Mouse (Mus musculus): ENCODE data around the gene Tmem198.
A peak's percentile ranks its signal among the peaks of the same experiment; 100 is the strongest.

Gene Tmem198

DNA sequence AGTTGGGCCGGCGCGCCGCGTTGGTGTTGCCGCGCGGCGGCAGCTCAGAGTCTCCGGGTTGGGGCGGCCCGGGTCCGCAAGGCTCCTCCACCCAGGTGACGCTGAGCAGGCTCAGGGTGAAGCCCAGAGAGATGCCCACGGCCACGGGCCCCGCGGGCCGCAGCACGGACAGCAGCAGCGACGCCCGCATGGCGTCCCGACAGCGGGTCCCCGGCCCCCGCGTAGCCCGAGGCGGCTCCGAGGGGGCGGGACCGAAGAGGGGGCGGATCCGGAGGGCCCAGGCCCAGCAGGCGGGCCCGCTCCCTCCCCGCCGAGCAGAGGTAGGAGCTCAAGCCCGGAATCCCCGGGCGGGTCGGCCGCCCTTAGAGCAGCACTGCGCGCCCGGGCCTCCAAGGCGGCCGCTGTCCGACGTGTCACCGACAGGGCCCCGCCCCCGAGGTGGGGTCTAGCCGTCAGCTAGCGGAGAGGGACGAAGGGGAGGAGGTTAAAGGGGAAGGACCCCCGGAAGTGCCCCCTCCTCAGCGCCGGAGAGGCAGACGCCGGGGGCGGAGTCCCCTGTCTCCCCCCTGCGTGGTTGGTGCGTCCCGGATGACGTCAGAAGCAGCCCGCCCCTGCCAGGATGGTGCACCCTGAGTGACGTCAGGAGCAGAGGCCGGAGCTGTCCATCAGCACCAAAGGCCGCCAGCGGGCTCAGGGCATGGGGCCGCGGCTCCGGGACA, at the start of gene Tmem198, which contains the start of gene Chpf:
Gene Tmem198, plus strand, starts transcription at position 617 of the 719 bp plus-strand sequence.
Gene Chpf, minus strand, starts transcription at position 392 of the 719 bp plus-strand sequence.
- DNase-seq (ENCODE audit: low read depth, low spot score): peak; percentile 99

DNA sequence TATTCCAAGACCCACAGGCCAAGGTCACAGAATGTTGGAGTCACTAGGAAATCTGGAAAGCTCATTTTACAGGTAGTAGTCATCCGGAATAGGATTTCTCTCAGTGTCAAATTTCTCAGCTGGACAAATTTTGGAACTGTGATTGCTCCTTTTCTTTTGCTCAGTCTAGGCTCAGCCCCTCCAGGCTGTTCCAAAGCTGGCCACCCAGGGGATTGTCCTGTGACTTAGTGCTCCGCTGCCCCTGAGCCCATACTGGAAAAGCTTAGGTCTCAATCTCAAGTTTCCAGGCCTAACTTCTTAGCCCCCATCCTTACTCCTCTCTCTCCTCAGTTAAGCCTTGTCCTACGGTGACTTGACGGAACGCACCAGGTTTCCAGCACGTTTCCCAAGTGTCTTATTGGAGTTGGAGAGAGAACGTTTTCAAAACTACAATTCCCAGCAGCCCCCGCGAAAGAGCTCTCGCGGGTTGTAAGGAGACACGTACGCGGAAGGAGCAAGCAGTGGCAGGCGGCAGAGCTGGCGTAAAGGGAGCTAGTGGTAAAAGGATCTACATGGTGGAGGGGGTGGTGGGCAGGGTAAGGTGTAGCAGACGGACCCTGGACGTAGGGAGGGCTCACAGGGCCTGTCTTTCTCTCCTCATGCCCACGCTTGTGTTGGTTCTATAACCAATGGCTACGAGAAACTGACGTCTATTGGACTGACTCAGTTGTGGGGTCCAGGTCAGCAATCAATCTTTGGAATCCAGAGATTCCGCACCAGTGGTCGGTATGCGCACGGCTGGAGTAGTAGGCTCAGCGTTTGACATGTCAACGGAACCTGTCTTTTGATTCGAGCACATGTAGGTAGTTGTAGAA, 43.6 kb upstream of the Tmem198 start, which contains the start of gene Gmppa:
Gene Gmppa, plus strand, starts transcription at position 456 of the 854 bp plus-strand sequence.
- DNase-seq (ENCODE audit: low read depth, low spot score): peak; percentile 93

DNA sequence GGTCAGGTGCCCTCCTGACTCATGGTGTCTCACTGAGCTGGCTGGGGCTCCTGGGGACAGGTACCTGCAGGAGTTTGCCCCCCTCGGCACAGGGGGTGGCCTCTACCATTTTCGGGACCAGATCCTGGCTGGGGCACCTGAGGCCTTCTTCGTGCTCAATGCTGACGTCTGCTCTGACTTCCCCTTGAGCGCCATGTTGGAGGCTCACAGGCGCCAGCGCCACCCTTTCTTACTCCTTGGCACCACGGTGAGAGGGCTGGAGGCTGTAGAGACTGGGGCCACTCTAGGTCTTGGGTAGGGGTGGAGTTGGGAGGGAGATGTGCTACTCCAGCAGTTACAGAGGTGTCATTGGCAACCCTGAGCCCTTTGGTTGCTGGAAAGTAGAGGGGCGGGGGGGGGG, 40.5 kb upstream of the Tmem198 start:
- no peak for DNase-seq (ENCODE audit: low read depth, low spot score)

GRCm38 (mm10) chr1:75440661-75441060, 38.7 kb upstream of the Tmem198 start:
- no peak for DNase-seq (ENCODE audit: low read depth, low spot score)

- DNase-seq (ENCODE audit: low read depth, low spot score): no peak
Measured at GRCm38 (mm10) chr1:75441471-75441996, 37.8 kb upstream of the Tmem198 start.

- DNase-seq (ENCODE audit: low read depth, low spot score): no peak
Measured at GRCm38 (mm10) chr1:75442171-75442570, 37.2 kb upstream of the Tmem198 start.

DNA sequence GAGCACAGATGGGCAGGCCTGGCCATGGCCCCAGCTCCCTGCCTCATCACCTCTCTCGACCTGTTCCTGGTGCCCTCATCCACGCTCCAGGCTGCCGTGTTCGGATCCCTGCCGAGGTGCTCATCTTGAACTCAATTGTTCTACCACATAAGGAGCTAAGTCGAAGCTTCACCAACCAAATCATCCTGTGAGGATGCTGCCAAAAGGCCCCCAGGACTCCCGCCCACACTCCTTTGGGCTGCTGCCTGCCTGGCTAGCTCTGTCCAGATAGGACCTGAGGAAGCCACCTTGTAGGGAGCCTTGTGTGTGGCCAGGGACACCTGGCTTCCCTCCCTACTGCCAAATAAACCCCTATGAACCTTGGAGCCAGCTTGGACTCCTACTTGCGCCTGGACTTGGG, 36.5 kb upstream of the Tmem198 start:
- DNase-seq (ENCODE audit: low read depth, low spot score): no peak

DNA sequence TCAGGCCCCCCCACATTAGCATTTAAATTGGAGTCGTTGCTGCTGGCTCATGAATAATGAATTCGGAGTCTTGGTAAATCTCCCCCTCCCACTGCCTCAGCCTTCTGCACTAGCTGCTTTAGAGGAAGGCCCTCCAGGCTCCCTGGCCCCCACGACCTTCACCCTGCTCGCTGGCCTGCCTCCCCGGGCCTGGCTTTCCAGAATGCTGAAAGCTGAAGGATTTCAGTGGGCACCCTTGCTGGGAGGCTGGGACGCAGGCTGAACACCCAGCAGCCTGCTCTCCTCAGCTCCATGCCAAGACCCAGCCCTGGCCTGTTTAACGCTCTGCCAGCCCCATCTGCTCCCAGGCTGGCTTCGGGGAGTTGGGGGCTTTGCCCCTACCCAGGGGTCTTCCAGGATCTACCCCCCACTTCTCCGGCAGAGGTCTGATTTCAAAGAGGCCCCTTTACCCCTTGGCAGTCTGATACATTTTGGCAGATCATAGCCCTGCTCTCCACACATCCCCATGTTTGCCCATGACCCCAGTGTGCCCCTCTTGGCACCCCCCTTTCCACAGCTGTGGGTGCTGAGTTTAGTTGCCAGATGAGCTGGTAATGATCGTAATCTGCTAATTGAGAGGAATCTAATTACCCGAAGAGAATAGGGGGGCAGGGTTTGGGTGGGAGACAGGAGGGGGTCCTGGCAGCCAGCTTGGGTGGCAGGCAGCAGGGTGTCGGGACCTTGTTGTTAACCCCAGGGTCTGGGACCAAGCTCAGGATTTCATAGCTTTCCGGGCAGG, 35.9 kb upstream of the Tmem198 start:
- DNase-seq (ENCODE audit: low read depth, low spot score): peak; percentile 59

GRCm38 (mm10) chr1:75444208-75444607, 35.1 kb upstream of the Tmem198 start:
- no peak for DNase-seq (ENCODE audit: low read depth, low spot score)

DNA sequence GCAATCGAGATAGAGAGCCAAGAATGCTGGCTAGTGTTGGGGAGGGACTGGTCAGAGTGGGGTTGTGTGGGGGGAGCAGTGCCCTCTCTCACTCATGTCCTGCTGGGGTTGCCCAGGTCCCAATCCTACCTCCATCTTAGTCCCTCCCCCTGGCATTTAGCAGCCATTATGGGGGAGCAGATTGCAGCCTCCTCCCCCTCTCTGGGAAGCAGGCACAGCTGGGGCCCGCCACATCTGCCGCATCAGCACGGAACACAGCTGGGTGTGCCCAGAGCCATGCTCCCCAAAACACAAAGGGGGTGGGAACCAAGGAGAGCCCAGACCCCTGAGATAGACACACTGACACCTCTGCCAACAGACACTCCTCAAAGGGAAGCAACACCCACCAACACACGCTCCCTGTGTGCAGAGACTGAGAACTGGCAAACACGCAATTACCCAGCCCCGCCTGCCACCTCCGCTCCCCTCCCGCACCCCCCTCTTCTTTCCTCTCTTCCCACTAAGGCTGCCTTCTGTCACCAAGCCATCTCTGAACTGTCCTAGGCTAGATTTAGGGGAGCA, 34.1 kb upstream of the Tmem198 start:
- no peak for DNase-seq (ENCODE audit: low read depth, low spot score)

GRCm38 (mm10) chr1:75445751-75446611, 33.4 kb upstream of the Tmem198 start:
- DNase-seq (ENCODE audit: low read depth, low spot score): peak; percentile 68

GRCm38 (mm10) chr1:75446656-75447055, 32.7 kb upstream of the Tmem198 start:
- no peak for DNase-seq (ENCODE audit: low read depth, low spot score)

DNA sequence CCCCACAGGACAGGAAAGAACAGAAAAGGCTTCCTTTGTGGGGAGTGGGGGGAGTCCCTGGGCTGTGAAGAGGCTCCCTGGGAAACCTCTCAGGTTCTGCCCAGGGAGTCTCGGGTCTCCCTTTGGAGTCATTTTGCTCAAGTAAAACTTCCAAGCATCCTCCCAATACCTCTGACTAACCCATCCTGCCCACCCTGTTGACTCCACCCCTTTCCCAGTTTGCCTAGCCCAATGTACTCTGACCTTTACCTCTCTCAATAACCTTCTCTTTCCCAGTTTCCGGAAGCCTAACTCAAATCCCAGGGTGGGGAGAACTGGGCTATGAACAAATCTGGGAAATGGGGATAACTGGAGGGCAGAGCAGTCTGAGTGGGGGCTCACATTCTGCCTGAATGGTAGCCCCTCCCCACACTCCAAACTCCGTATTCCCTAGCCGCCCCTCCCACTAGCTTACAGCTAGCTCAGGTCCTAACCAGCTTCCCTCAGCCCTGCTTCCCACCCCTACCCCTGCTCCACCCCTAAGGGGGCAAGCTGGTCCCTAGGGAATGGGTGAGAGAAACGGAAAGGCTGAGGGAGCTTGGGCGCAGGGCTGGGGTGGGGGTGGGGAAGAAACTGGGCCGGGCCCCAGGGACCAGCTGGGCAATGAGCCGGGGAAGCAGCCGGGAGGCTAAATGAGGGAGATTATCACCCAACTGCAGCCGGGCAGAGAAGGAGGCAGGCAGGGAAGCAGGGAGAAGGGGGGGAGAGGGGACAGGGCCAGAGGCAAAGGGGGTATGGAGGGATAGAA, 31.9 kb upstream of the Tmem198 start:
- peak; percentile 69 for DNase-seq (ENCODE audit: low read depth, low spot score)

- DNase-seq (ENCODE audit: low read depth, low spot score): no peak
Measured at GRCm38 (mm10) chr1:75448052-75448431, 31.3 kb upstream of the Tmem198 start.

DNA sequence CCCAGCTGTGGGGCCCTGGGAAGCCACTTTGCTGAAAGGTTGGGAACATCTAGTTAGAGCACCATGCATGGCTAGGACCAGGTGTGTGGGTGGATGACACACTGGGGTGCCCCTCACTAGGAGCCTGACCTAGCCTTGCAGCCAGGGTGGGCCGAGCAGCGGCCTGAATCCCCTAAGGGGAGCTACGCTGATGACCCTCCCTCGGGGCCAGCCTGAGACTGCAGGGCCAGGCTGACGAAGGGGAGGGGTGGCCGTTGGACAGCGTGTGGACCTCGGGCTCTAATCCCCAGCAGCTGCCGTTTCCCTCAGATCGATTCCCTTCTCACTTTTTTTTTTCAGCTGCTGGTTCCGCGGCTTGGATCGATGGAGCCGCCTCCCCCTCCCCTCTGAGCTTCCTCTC, 30.4 kb upstream of the Tmem198 start:
- DNase-seq (ENCODE audit: low read depth, low spot score): no peak

DNA sequence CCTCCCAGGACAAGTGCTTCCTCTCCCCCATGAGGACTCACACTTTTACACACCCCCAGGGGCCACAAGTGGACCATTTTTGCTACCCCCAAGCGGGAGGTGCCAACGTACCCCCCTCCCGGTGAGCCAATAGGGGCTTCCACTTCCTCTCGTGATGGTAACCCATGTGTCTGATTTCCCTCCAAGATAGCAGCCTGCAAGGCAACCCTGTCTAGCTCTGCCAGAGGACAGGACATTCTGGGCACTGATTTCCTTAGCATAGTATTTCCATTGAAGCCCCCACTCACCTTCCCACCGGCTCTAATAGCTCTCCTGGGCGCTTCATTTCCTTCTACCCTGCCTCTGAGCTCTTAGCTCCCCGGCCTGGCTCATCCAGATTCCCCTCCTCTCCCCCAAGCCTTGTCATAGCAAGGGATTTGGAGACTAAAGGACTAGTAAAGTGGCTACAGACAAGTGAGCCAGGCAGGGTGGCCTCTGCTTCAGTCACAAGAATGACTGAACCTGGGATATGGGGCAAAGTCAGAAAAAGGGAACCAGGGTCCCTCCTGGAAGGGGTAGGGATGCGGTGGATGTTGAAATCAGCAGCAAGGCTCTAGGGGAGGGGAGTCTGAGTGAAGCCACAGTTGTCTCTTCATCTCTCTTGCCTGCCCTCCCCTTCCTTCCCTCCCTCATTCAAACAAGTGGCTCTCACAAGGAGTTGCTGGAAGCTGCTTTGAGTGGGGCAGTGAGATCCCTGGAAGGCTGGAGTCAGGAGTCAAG, 29.8 kb upstream of the Tmem198 start:
- no peak for DNase-seq (ENCODE audit: low read depth, low spot score)

GRCm38 (mm10) chr1:75450314-75451005, 28.9 kb upstream of the Tmem198 start, which contains the start of gene Asic4:
Asic4 (plus strand) TSS chr1:75450436.
- peak; percentile 25 for DNase-seq (ENCODE audit: low read depth, low spot score)

DNA sequence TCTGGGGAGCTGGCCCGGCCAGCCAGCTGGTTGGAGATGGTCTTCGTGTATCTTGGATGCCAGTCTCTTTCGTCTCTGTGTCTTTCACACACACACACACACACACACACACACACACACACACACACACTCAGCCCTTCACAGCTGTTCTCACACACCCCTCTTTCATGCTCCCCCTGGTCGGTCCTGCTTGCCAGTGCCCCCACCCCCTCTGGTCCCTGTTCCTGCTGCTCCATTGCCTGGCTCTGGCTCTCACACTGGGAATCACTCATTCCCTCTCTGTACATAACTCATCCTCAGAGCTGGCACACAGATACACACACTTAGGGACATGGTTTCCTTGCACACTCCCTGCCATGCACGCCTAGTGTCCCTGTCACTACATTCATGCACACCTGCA, 27.4 kb upstream of the Tmem198 start:
- DNase-seq (ENCODE audit: low read depth, low spot score): no peak

Data from R1 (cell line).